Mouse (Mus musculus) heart, adult 8-10 months (tissue): ENCODE results near the gene Bend3. TPM values are rescaled to one million over a fixed set of nuclear protein-coding genes. Genes with fewer than 3 reads are reported as not detected.
"Not testable (repeated sequence)": the region's sequence is repeated elsewhere in the genome, so short reads cannot be mapped to it uniquely, and the experiment has no call there.

Experiments
- DNase-seq: peaks from one replicate; pipeline ENCODE4 v3.0.0; 2022; ENCODE audit warnings: low spot score
- total RNA-seq, 4 experiments: library from RNA; stranded (reverse); gene quantifications; 2 replicates each; pipeline ENCODE4 v1.2.4; 2022

Bend3 gene
- total RNA-seq, 4 experiments from 2014 or later: 6.2 to 9.1 (median 6.8) TPM

DNA sequence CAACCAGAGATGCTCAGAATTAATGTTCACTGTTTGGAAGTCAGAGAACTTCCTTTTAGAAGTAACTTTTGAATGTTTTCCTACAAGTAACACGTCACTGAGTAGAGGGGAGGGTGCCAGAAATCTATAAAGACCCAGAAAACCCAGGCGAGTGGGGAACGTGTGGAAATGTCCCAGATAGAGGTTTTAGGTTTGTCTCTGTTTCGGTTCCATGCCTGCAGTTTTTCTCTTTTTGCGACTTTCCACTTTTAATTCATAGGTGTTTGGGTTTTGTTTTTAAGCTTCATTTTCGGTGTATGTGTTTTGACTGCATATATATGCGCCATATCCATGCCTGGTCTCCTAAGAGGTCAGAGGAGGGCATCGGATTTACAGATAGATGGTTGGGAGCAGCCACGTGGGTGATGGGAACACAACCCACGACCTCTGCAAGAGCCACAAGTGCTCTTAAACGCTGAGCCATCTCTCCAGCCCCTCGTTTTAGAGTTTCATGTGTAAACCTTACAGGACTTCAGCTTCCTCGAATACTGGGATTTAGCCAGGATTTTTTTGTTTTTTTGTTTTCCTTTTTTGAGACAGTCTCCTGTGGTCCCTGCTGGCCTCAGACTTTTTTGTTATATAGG lies 1.7 kb downstream of the Bend3 start:
- no peak for DNase-seq

DNA sequence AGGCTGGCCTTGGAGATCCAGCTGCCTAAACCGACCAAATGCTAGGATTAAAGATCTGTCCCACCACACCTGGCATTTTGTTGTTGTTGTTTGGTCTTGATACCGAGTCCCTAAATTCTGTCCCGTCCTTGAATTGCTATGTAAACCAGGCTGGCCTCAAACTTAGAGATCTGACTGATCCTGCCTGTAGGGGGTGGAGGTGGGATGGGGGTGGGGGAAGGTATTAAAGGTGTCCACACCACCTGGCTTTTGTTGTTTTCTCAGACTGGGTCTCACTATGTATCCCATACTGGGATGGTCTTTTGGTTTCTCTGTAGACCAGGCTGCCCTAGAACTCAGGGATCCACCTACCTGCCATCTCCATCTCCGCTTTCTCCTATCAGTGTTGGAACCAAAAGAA lies 2.5 kb downstream of the Bend3 start:
- no peak for DNase-seq

DNA sequence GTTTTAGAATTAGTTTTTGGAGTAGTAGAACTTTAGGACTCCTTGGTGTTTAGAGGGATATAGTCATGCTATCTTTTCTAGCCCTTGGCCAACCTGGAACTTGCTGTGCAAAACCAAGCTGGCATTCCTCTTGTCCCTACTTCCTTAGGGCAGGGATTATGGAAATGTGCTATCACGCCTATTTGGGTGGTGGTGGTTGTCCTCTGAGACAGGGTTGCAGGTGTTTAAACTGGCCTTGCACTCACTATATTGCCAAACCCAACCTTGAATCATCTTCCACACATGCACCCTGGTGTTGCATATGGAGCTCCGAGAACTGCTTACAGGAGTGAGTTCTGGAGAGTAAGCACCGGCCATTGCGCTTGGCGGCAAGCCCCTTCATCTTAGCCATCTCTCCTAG lies 3.4 kb downstream of the Bend3 start:
- no peak for DNase-seq

DNA sequence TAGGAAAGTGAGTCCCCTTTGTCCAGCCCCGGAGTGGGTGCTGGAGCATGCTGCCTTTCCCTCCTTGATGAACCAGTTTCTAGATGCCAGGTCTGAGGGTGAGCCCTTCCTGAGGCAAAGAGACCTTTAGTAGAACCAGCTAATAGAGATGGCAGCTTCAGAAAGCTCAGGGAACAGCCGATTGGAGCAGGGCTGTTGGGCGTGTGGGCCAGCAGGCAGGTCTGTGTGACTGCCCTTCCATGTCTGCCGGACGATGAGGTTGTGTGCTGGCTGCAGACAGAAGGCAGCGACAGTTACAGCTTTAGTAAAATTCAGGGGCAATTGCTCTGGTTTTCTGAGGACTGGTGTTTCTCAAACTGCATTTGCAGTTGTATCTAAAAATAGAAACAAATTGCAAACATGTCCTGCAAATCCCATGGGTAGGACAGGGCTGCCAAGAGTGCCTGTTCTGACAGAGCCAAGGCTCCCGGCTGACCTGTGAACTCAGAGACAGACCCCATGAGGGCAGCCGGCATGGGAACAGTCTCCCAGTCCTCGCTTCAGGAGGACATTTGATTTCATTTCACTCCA lies 4.9 kb downstream of the Bend3 start:
- DNase-seq: peak; percentile 59

DNA sequence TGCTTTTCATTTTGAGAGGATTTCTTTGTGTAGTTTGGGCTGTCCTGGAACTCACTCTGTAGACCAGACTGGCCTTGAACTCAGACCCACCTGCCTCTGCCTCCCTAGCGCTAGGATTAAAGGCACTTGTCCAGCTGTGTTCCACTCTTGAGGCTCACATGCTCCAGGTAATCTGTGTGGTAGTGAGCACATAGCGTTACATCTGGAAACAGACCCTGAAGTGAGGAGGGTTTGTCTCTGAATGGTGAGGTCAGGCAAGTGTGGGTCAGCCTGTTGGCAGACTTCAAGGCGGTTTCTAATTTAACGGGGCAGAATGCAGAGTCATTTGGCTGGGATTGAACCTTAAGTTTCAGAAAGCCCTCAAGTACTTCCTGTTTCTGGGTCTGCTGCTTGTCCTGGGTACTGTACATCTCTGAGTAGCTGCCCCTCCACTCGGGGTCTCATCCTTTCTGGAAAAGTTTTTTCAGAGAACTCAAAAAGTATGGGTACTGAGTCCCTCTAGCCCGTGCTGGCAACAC lies 7.2 kb downstream of the Bend3 start:
- DNase-seq: no peak

DNA sequence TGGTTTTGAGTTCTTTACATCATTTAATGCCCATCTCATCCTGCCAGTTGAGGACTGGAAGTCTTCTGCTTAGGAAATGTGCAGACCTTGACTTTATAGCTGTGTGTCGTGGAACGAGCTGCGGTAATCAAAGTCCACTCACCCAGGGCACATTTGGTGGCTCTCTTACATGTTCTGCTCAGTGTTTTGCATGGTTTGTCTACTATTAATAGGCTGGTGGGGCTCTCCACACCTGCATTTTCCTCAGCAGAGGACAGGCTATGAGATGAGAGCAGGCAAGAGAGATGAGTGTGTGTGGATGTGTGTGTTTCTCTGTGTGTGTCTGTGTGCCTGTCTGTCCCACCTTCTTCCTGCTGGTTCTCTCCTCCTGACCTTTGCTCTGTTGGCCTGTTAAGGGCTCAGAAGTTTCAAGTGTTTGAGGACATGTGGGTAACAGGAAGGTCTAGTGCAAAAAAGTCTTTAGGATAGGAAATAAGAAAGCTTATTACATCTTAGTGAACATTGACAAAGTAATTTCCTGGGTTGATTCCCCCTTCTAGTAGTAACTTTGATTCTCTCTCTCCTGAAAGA lies 8.9 kb downstream of the Bend3 start:
- no peak for DNase-seq

DNA sequence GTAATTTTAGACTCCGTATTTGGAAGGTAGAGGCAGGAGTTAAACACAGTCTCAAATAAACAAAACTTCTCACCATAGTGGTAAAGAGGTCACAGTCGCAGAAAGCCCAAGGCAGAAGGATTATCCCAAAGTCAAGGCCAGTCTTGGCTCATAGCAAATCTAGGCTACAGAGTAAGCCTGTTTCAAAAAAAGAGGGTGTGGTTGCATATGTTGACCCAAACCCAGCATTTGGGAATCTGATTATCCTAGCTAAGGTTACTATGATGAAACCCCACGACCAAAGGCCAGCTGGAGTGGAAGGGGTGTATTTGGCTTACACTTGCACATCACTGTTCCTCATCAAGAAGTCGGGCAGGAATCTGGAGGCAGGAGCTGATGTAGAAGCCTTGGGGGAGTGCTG lies 9.6 kb downstream of the Bend3 start:
- DNase-seq: no peak

DNA sequence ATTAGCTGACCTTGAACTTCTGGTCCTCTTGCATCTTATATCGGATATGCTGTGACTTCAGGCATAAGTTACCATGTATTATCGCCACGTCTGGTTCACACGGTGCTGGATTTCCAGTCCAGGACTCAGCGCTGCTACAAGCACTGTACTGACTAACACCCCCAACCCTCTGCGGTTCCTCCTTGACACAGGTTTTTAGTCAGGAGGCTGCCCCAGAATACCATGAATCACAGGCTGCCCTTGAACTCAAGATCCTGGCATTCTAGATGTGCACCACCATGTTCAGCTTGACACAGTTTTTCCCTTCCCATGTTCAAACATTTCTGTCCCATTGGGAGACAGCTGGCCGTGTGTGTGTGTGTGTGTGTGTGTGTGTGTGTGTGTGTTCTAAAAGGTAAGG lies 10.5 kb downstream of the Bend3 start:
- no peak for DNase-seq

DNA sequence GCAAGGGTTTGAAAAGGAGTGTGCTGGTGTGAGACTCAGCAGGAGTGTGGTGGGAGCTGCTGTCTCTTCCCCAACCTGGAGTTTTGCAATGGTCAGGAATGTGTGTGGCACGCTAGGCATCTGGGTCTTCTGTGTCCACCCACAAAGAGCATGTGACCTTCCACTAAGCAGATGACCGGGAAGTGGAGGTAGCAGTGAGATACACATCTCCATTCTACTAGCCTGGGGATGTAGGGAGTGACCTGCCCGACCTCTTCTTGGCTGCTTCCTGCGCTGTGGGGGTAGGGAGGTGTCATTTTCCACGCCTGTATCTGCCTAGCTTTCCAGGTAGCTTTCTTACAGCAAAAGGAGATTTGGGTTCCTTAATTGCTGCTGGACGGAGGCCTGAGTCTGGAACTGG lies 10.9 kb downstream of the Bend3 start:
- DNase-seq: no peak

DNA sequence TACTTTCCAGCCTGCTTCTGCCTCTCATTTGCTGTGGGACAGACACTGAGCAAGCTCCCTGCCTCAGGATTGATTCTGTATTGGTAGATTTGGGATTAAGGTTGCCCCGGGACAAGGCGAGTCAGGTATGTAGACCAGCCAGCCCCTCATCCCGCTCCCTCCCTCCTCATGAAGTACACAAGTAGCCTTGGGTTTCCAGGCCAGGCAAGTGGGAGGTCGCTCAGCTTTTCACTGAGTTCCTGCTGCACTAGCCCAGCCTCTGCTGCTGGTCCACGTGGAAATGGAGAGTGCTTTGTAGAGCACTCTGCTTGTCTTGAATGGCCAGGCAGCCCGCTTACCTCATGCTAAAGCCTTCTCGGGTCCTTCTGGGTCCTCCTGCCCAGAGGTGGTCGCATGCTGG lies 11.4 kb downstream of the Bend3 start:
- no peak for DNase-seq

DNA sequence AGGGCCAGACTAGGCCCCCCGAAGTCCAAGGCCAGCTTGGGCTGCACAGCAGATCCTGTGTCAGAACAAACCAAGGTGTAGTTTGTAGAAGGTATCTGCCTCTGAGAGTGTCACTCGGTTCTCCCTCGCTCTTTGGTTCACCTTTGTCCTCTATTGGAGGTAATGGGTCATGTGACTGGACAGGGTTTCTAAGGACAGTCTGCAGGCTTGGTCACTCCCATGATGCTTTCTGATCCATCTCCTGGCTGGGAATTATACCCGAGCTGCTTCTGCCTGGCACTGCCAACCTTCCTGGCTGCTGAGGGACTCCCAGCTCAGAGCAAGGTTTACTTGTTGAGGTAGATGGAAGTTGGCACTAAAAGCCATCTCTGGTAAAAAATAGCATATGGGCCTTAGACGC lies 12.2 kb downstream of the Bend3 start:
- peak; percentile 45 for DNase-seq

DNA sequence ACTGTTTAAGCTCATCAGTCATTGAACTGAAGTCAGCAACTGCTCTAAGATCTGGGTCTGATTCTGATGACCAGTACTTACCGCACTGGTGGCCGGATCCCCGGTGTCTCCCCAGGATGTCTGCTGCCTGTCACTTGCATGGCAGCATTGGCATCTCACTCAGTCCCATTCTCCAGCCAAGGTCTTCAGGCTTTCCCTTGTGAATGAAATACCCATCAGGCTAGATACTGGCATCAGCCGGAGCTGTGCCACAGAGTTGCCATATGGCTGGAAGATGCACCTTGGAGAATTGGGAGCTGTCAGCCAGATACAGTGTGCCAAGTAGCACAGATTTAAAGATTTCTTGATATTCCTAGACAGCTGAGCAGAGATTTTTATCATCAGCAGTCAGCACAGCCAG lies 24.0 kb downstream of the Bend3 start:
- no peak for DNase-seq

DNA sequence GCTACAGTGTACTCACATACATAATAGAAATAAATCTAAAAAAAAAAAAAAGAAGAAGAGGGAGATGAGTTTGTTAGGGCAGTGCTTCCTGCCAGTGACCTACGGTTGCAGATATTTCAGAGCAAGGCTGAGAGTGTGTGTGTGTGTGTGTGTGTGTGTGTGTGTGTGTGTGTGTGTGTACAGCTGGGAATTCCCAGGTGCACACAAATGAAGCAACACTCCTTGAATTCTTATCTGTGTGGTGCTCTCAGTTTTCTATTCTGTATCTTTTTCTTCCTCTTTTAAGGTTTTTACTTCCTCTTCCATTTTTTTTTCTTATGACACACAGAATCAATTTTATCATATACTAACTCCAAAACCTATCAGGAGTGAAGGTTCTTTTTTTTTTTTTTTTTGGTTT lies 25.7 kb downstream of the Bend3 start:
- DNase-seq: no peak

DNA sequence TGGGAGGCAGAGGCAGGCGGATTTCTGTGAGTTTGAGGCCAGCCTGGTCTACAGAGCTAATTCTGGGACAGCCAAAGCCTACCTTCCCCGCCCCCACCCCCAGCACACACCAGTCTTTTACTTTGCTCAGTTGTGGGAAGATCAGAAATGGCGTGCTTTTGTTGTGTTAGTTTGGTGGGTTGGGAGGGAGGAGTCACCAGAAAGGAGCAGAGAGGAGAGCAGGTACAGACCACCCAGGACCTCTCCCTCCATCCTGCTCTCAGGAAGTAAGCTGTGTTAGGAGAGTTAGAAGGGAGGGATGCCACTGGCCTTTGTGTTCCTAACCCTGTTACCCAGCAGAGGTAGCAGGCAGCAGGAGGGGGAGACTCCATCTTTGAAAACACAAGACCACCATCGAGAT lies 28.4 kb downstream of the Bend3 start:
- DNase-seq: no peak

DNA sequence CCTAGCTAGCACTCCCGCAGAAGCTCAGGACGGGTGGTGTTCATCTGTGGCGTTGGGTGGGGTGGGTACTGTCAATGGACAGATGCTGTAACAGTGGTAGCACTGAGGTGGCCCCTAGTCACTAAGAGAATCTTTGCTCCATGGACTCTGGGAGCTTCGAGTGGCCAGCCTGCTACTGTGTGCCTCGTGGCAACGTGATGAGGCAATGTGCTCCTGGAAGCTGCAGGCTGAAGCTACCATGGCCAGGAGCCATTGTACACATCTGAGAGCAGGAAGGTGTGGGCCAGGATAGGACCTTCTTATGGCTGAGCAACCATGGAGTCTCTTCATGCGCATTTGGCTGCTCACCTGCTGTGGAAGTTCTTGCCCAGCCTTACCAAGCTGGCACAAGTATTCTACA lies 30.6 kb downstream of the Bend3 start:
- DNase-seq: no peak

DNA sequence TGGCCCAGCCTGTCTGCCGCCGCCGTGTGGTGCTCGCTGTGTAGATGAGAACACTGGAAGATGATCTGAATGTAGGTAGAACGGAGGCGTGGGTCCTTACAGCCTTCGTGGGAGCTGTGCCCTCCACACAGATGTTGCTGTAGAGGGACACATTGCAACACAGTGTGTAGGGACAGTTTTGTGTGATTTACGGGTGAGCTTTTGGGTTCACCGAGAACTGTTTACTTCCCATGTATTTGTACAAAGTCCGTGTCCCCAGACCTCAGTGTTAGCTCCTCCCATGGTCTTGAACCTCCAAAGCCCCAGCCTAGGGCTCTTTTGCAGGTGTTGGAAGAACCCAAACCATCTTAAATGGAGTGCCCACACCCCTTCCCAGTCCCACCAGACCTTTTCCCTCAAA lies 34.3 kb downstream of the Bend3 start:
- no peak for DNase-seq

DNA sequence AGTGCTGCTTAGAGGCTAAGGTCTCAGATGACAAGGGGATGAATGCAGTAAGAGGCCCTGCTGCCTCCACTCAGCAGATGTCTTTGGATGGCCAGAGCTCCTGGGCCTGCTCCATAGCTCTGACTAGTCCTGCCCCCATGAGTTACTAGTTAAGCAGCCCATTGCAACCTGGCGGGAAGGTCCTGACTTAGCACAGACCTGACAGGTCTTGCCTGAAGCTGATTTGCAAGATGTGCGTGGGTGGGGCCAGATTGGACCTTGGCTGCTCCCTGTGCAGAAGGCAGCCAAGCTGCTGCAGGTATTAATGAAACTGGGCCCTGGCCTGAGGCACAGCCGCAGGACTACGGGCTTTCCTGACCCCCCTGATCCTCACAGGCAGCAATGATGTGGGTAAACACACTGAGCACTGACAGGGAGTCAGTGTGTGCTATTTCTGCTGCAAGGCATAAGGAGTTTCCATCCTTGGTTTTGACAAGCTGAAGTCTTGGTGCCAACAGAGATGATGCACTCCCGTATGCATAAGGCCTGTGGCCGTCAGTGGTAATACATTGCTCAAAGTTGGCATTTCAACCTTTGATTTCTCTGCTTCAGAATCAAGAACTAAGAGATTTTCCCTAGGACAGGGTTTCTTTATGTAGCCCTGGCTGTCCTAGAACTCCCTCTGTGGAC lies 38.5 kb downstream of the Bend3 start:
- DNase-seq: no peak

DNA sequence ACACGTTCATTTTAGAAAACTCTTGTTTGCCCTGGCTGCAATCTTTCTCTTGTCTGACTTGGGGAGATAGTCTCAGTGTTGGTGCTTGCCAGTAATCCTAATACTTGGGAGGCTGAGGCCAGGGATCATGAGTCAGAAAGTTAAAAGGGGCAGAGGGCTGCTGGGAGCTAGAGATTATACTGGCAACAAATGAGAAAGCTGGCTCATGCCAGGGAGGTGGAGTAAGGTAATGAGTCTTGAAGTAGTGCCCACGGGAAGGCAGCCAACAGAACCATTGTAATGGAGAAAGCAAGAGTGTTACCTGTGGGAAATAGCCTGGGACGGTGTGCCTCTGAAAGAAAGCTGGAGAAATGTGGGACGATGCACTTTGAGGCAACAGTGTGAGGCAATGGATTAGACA lies 39.2 kb downstream of the Bend3 start:
- DNase-seq: peak; percentile 26

DNA sequence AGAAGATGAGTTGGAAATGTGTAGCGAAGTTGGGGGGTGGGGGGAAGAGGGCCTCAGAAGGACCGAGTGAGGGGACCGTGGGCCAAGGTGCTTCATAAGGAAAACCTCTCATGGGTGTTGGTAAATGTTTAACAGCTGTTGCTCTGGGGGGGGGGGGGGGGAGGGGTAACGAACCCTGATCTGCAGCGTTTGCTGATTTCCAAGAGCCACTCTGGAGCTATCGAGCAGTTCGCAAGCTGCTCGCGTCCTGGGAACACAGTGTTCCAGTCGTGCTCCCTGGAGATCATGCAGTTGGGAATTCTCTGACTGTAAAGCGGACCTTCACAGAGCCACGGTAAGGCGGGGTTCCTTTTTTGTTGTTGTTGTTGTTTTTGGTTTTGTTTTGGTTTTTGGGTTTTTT lies 39.7 kb downstream of the Bend3 start:
- peak; percentile 57 for DNase-seq

DNA sequence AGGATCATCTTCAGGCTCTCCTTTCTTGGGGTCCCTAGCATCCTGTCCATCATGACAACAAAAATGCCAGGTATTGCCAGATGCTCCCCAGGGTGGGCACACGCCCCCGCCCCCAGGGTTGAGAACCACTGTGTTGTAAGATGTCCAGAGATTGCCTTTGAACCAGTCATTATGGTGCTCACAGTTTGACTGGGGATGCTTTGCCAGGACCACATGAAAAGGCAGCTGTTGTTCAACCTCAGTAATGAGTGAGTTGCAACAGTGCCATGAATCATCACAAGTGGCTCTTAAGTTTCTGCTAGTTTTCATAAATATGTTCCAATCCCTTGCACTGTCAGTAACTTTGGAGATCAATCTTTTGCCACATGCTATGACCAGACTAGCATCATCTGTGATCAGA lies 41.3 kb downstream of the Bend3 start:
- DNase-seq: no peak

DNA sequence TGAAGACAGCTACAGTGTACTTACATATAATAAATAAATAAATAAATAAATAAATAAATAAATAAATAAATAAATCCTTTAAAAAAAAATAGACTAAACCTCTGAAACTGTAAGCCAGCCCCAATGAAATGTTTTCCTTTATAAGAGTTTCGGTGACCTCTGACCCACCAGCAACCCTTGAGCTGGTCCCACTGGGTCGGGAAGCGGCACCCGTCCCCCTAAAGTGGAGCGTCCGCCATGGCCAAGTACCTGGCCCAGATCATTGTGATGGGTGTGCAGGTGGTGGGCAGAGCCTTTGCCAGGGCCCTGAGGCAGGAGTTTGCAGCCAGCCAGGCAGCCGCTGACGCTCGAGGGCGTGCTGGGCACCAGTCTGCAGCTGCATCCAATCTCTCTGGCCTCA lies 45.3 kb downstream of the Bend3 start, which contains the start of gene Gm9803:
TSS of gene Gm9803 (plus strand) at position 154 of the 400 bp plus-strand sequence.
- DNase-seq: not testable (repeated sequence)

DNA sequence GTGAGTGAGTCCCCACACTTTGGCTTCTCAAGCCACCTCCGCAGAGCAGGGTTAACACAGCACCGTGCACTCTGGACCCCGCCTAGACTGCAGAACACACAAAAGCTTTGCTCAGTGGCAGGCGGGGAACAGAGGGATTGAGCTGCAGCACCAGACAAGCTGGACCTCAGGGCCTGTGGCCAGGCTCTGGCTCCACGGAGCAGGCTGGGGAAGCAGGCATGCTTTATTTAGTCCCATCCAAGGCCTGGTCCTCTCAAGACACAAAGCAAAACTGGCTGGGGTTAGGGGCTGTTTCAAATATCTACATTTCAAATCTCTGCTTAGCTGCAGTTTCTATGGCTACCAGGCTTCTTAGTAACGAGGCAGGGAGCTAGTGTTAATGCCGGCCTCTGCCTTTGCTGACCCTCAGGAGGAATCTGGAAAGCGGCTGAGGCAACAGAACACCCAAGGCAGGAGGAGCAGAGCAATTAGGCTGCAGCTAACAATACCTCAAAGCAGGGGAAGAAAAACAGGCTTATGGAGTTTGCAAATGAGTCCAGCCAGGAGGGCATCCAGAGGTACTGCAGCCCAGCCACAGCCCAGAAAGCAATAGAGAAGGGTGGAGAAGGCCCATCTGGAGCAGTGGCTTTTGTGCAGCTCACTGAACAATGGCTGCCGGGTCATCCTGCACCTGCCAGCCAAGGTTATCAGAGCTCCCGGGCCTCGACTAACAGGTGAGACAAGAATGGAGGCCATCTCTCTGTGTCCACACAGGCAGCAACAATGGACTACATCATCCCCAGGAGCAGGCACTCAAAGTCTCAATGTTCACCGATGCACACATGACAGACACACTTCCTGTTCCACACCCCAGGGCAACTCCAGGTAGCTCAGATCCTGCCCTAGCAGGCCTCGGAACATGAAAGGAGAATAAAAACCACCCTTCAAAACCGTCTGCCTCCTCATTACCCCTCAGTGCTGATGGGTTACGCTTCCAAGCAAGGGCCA lies 48.9 kb downstream of the Bend3 start:
- DNase-seq: no peak
